Mouse (Mus musculus): ENCODE measurements around the gene Lrrk1.

Gene Lrrk1

GRCm38 (mm10) chr7:66249426-66249825 is 138.7 kb downstream of the Lrrk1 start:
- no peak for DNase-seq

GRCm38 (mm10) chr7:66249020-66249419 is 139.1 kb downstream of the Lrrk1 start:
- no peak for DNase-seq

- no peak for DNase-seq
Measured at GRCm38 (mm10) chr7:66248270-66248669, 139.9 kb downstream of the Lrrk1 start.

- peak; percentile 52 for DNase-seq
Measured at GRCm38 (mm10) chr7:66247274-66248021, 140.7 kb downstream of the Lrrk1 start.

GRCm38 (mm10) chr7:66246716-66247235 is 141.4 kb downstream of the Lrrk1 start:
- DNase-seq: no peak

- no peak for DNase-seq
Measured at GRCm38 (mm10) chr7:66245646-66246045, 142.5 kb downstream of the Lrrk1 start.

- no peak for DNase-seq
Measured at GRCm38 (mm10) chr7:66243766-66244325, 144.3 kb downstream of the Lrrk1 start.

GRCm38 (mm10) chr7:66241855-66242412 is 146.2 kb downstream of the Lrrk1 start:
- DNase-seq: no peak

GRCm38 (mm10) chr7:66238157-66238556 is 150.0 kb downstream of the Lrrk1 start:
- DNase-seq: no peak

GRCm38 (mm10) chr7:66233947-66234516 is 154.1 kb downstream of the Lrrk1 start:
- no peak for DNase-seq

GRCm38 (mm10) chr7:66233141-66233946 is 154.8 kb downstream of the Lrrk1 start:
- DNase-seq: no peak

GRCm38 (mm10) chr7:66231861-66232260 is 156.3 kb downstream of the Lrrk1 start:
- DNase-seq: no peak

- peak; percentile 15 for DNase-seq
Measured at GRCm38 (mm10) chr7:66230638-66231550, 157.3 kb downstream of the Lrrk1 start.

- DNase-seq: no peak
Measured at GRCm38 (mm10) chr7:66230246-66230637, 157.9 kb downstream of the Lrrk1 start.

GRCm38 (mm10) chr7:66229433-66229832 is 158.7 kb downstream of the Lrrk1 start:
- DNase-seq: no peak

- no peak for DNase-seq
Measured at GRCm38 (mm10) chr7:66228610-66228920, 159.6 kb downstream of the Lrrk1 start.

- DNase-seq: no peak
Measured at GRCm38 (mm10) chr7:66227814-66228609, 160.1 kb downstream of the Lrrk1 start.

- no peak for DNase-seq
Measured at GRCm38 (mm10) chr7:66225881-66226280, 162.3 kb downstream of the Lrrk1 start.

- DNase-seq: no peak
Measured at GRCm38 (mm10) chr7:66224541-66224940, 163.6 kb downstream of the Lrrk1 start.

GRCm38 (mm10) chr7:66223731-66224130 is 164.4 kb downstream of the Lrrk1 start:
- DNase-seq: no peak

GRCm38 (mm10) chr7:66222621-66223091 is 165.5 kb downstream of the Lrrk1 start:
- DNase-seq: no peak
